Mouse (Mus musculus): ENCODE results near the gene Zfp385a. TPM values are rescaled to one million over a fixed set of nuclear protein-coding genes. Genes with fewer than 3 reads are reported as not detected.
"Not testable (repeated sequence)": the region's sequence is repeated elsewhere in the genome, so short reads cannot be mapped to it uniquely, and the experiment has no call there.

Zfp385a gene
- polyA plus RNA-seq, 1 experiment from 2014 or later = 11.8 TPM

GRCm38 (mm10) chr15:103280817-103281464 is 59.0 kb downstream of the Zfp385a start:
- H3K27ac ChIP-seq (ENCODE audit: low read depth) = no peak overlapping the region
- H3K27me3 ChIP-seq (ENCODE audit: insufficient read depth, low read length) = no peaks in the 10 kb centered on the region
- ATAC-seq (ENCODE audit: insufficient read depth) (no peak), DNase-seq (peak; percentile 79)
- no peak overlapping the region for H3K4me3 ChIP-seq (ENCODE audit: low read depth, low read length)
- peaks cover 6% of the 10 kb centered on the region for H3K4me1 ChIP-seq (ENCODE audit: insufficient read depth)
- no peak overlapping the region for H3K4me2 ChIP-seq
- peaks cover 2% of the 10 kb centered on the region; the same call in 1 of the 2 replicates for H3K36me3 ChIP-seq (ENCODE audit: insufficient read depth)
- 54% methylated on average over 3 of the region's 3 CpGs for WGBS
- no peak overlapping the region for H3K9ac ChIP-seq
- H3K9me3 ChIP-seq (ENCODE audit: low read depth, low read length) = no peaks in the 10 kb centered on the region
- TF ChIP-seq CTCF (IDR thresholded peaks at IDR 0.05; ENCODE audit: low read depth) = peak; percentile 73

GRCm38 (mm10) chr15:103279750-103280149 is 60.1 kb downstream of the Zfp385a start:
- DNase-seq = peak; percentile 60
- Histone ChIP-seq H3K4me3 (ENCODE audit: low read depth, low read length) (no peak overlapping the region), H3K36me3 (ENCODE audit: insufficient read depth) (peaks cover 2% of the 10 kb centered on the region; the same call in 1 of the 2 replicates), H3K9me3 (ENCODE audit: low read depth, low read length) (no peaks in the 10 kb centered on the region), H3K9ac (no peak overlapping the region), H3K27ac (ENCODE audit: low read depth) (no peak overlapping the region), H3K4me1 (ENCODE audit: insufficient read depth) (no peaks in the 10 kb centered on the region), H3K27me3 (ENCODE audit: insufficient read depth, low read length) (no peaks in the 10 kb centered on the region), H3K4me2 (no peak overlapping the region)
- 59% methylated on average over 3 of the region's 3 CpGs for WGBS
- TF ChIP-seq CTCF (IDR thresholded peaks at IDR 0.05; ENCODE audit: low read depth) = peak; percentile 48
- ATAC-seq (ENCODE audit: insufficient read depth) = no peak

- 77% methylated on average over 7 of the region's 7 CpGs for WGBS
- H3K9ac ChIP-seq = no peak overlapping the region
Measured at GRCm38 (mm10) chr15:103277949-103278348, 61.9 kb downstream of the Zfp385a start.

GRCm38 (mm10) chr15:103275943-103276342 is 64.0 kb downstream of the Zfp385a start:
- DNase-seq; H3K27ac ChIP-seq (ENCODE audit: low read depth); H3K27me3 ChIP-seq (ENCODE audit: insufficient read depth, low read length); H3K36me3 ChIP-seq (ENCODE audit: insufficient read depth); H3K4me2 ChIP-seq; H3K9ac ChIP-seq; H3K4me1 ChIP-seq (ENCODE audit: insufficient read depth); ATAC-seq (ENCODE audit: insufficient read depth); H3K4me3 ChIP-seq (ENCODE audit: low read depth, low read length); H3K9me3 ChIP-seq (ENCODE audit: low read depth, low read length): not testable (repeated sequence)
- WGBS = 91% methylated on average over 3 of the region's 3 CpGs

More at GRCm38 (mm10) chr15:103277949-103278348, 61.9 kb downstream of the Zfp385a start:
- DNase-seq = no peak
- Histone ChIP-seq H3K4me2 (no peak overlapping the region), H3K9me3 (ENCODE audit: low read depth, low read length) (no peaks in the 10 kb centered on the region), H3K36me3 (ENCODE audit: insufficient read depth) (0 out of 2 replicates have a peak, but pooled peaks cover 2% of the 10 kb centered on the region), H3K27me3 (ENCODE audit: insufficient read depth, low read length) (no peaks in the 10 kb centered on the region), H3K4me1 (ENCODE audit: insufficient read depth) (no peaks in the 10 kb centered on the region), H3K27ac (ENCODE audit: low read depth) (no peak overlapping the region), H3K4me3 (ENCODE audit: low read depth, low read length) (no peak overlapping the region)
- TF ChIP-seq CTCF (IDR thresholded peaks at IDR 0.05; ENCODE audit: low read depth) = no peak
- no peak for ATAC-seq (ENCODE audit: insufficient read depth)

- Histone ChIP-seq H3K9me3 (ENCODE audit: low read depth, low read length) (no peaks in the 10 kb centered on the region), H3K27me3 (ENCODE audit: insufficient read depth, low read length) (no peaks in the 10 kb centered on the region), H3K4me1 (ENCODE audit: insufficient read depth) (no peaks in the 10 kb centered on the region), H3K4me2 (peak within 1 kb of the TSS; percentile 71), H3K27ac (ENCODE audit: low read depth) (peak within 1 kb of the TSS; percentile 40; the same call in 1 of the 2 replicates), H3K9ac (peak within 1 kb of the TSS; percentile 82), H3K36me3 (ENCODE audit: insufficient read depth) (no peaks in the 10 kb centered on the region), H3K4me3 (ENCODE audit: low read depth, low read length) (peak within 1 kb of the TSS; percentile 77)
- peak; percentile 99 for DNase-seq
- WGBS = under 1% methylated on average over 38 of the region's 38 CpGs
- peak; percentile 41 for TF ChIP-seq CTCF (IDR thresholded peaks at IDR 0.05; ENCODE audit: low read depth)
- ATAC-seq (ENCODE audit: insufficient read depth) = peak; percentile 100
Measured at GRCm38 (mm10) chr15:103272419-103273279, 67.2 kb downstream of the Zfp385a start, which contains the start of gene Copz1. Copz1 (plus strand) TSS chr15:103272714.

- no peak for TF ChIP-seq CTCF (IDR thresholded peaks at IDR 0.05; ENCODE audit: low read depth)
- WGBS = 79% methylated on average over 4 of the region's 4 CpGs
- ATAC-seq (ENCODE audit: insufficient read depth) (no peak), DNase-seq (no peak)
- no peaks in the 10 kb centered on the region for H3K36me3 ChIP-seq (ENCODE audit: insufficient read depth)
- H3K27me3 ChIP-seq (ENCODE audit: insufficient read depth, low read length) = no peaks in the 10 kb centered on the region
- H3K9me3 ChIP-seq (ENCODE audit: low read depth, low read length) = no peaks in the 10 kb centered on the region
- no peak overlapping the region for H3K4me3 ChIP-seq (ENCODE audit: low read depth, low read length)
- H3K9ac ChIP-seq = no peak overlapping the region
- no peak overlapping the region for H3K27ac ChIP-seq (ENCODE audit: low read depth)
- H3K4me1 ChIP-seq (ENCODE audit: insufficient read depth) = no peaks in the 10 kb centered on the region
- H3K4me2 ChIP-seq = no peak overlapping the region
Measured at GRCm38 (mm10) chr15:103268903-103269302, 71.0 kb downstream of the Zfp385a start.

- Histone ChIP-seq H3K27ac (ENCODE audit: low read depth) (no peak overlapping the region), H3K4me2 (no peak overlapping the region), H3K36me3 (ENCODE audit: insufficient read depth) (no peaks in the 10 kb centered on the region), H3K4me1 (ENCODE audit: insufficient read depth) (no peaks in the 10 kb centered on the region), H3K27me3 (ENCODE audit: insufficient read depth, low read length) (no peaks in the 10 kb centered on the region), H3K9me3 (ENCODE audit: low read depth, low read length) (no peaks in the 10 kb centered on the region), H3K9ac (no peak overlapping the region), H3K4me3 (ENCODE audit: low read depth, low read length) (no peak overlapping the region)
- ATAC-seq (ENCODE audit: insufficient read depth) (no peak), DNase-seq (no peak)
- no peak for TF ChIP-seq CTCF (IDR thresholded peaks at IDR 0.05; ENCODE audit: low read depth)
- WGBS = 84% methylated on average over 2 of the region's 2 CpGs
Measured at GRCm38 (mm10) chr15:103264794-103265193, 75.1 kb downstream of the Zfp385a start.

MicroRNAs encoded within 50 kb of the gene (microRNA counts, 519-probe panel; counts per million panel counts)
- 3,542 counts per million, percentile 73 among the panel's probes with 10 or more counts for microRNA mmu-miR-148b

Small RNA genes within 50 kb of the gene (microRNA-seq; reads per million reads assigned to microRNA genes)
- gene Mir148b (ENCODE audit: borderline number of aligned reads) (483 reads per million, percentile 66 among the genes with 10 or more reads in this experiment), gene Mir6963 (ENCODE audit: borderline number of aligned reads) (not detected)

Other genes starting within 250 kb of the Zfp385a start
- gene Smug1, start 173.0 kb downstream of the Zfp385a start, polyA plus RNA-seq (2014; fragmentation: Nextera tagmentation; extraction: Ambion mirVana) = 18.0 and 18.1 TPM in 2 replicates
- 144 and 151 TPM in 2 replicates for gene Cbx5, start 100.3 kb downstream of the Zfp385a start, polyA plus RNA-seq (2014; fragmentation: Nextera tagmentation; extraction: Ambion mirVana)
- 1,022 and 1,035 TPM in 2 replicates for gene Hnrnpa1, start 99.7 kb downstream of the Zfp385a start, polyA plus RNA-seq (2014; fragmentation: Nextera tagmentation; extraction: Ambion mirVana)
- gene Nfe2, start 81.7 kb downstream of the Zfp385a start, polyA plus RNA-seq (2014; fragmentation: Nextera tagmentation; extraction: Ambion mirVana) = 3.9 TPM in 2 replicates
- 304 and 306 TPM in 2 replicates for gene Copz1, start 67.4 kb downstream of the Zfp385a start, polyA plus RNA-seq (2014; fragmentation: Nextera tagmentation; extraction: Ambion mirVana)
- gene Gpr84, start 29.5 kb downstream of the Zfp385a start, polyA plus RNA-seq (2014; fragmentation: Nextera tagmentation; extraction: Ambion mirVana) = 0.61 TPM in 1 of 2 replicates, not detected in the other
- gene Itga5, start 26.7 kb upstream of the Zfp385a start, polyA plus RNA-seq (2014; fragmentation: Nextera tagmentation; extraction: Ambion mirVana) = 46.7 and 47.7 TPM in 2 replicates
- gene Gtsf1, start 90.4 kb upstream of the Zfp385a start, polyA plus RNA-seq (2014; fragmentation: Nextera tagmentation; extraction: Ambion mirVana) = not detected in 2 replicates
- gene Gtsf2, start 108.4 kb upstream of the Zfp385a start, polyA plus RNA-seq (2014; fragmentation: Nextera tagmentation; extraction: Ambion mirVana) = not detected in 2 replicates
- gene Nckap1l, start 113.7 kb upstream of the Zfp385a start, polyA plus RNA-seq (2014; fragmentation: Nextera tagmentation; extraction: Ambion mirVana) = 2.6 and 2.8 TPM in 2 replicates
- gene Pde1b, start 162.9 kb upstream of the Zfp385a start, polyA plus RNA-seq (2014; fragmentation: Nextera tagmentation; extraction: Ambion mirVana) = 1.8 and 2.5 TPM in 2 replicates
- gene Ppp1r1a, start 197.9 kb upstream of the Zfp385a start, polyA plus RNA-seq (2014; fragmentation: Nextera tagmentation; extraction: Ambion mirVana) = 6.3 and 6.9 TPM in 2 replicates
- gene Glycam1, start 225.0 kb upstream of the Zfp385a start, polyA plus RNA-seq (2014; fragmentation: Nextera tagmentation; extraction: Ambion mirVana) = not detected in 2 replicates

Data from lung, embryonic 14.5 days (tissue).